Mouse (Mus musculus) frontal cortex, postnatal 36 days (tissue): ENCODE results near the gene Asic3.
A peak's percentile ranks its signal among the peaks of the same experiment; 100 is the strongest.

Source experiments
- DNase-seq, 2 experiments: peaks; one replicate each; pipeline ENCODE4 v3.0.0; 2022; ENCODE audit warnings: low spot score in 2 of 2

Gene Asic3

DNA sequence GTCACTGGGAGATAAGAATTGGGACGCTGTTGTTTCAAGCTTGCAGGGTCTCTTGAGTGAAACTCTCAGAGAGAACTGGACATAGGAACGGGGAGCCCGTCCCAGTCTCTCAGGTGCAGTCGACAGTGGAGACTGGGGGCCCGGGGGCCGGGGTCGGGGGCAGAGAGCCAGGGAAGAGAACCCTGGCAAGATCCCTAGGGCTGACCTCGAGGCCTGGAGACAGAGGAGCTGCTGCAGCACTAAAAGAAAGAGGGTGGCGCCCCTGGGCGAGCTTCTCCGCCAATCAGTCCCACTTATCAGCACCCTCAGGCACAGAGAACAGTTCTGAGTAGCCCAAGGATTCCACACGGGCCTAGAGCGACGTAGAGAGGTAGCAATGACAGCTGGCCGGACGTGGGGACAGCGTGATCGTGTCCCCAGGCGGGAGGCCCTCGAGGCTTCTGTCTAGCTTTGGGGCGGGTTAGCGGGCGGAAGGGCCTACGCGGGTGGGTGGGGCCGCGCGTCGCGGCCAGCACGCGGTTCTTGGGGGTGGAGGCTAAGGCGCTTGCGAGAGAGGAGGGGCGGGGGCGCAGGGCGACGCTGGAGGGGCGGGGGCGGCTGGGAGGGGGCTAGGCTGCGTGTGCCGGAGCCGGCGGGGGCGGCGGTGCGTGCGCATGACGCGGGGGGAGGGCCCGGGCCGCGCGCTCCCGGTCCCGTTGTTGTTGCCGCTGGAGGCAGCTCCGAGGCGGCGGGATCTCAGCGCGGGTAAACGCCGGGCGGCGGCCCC lies 38.3 kb downstream of the Asic3 start:
- DNase-seq = peak; percentile 75 to 79

DNA sequence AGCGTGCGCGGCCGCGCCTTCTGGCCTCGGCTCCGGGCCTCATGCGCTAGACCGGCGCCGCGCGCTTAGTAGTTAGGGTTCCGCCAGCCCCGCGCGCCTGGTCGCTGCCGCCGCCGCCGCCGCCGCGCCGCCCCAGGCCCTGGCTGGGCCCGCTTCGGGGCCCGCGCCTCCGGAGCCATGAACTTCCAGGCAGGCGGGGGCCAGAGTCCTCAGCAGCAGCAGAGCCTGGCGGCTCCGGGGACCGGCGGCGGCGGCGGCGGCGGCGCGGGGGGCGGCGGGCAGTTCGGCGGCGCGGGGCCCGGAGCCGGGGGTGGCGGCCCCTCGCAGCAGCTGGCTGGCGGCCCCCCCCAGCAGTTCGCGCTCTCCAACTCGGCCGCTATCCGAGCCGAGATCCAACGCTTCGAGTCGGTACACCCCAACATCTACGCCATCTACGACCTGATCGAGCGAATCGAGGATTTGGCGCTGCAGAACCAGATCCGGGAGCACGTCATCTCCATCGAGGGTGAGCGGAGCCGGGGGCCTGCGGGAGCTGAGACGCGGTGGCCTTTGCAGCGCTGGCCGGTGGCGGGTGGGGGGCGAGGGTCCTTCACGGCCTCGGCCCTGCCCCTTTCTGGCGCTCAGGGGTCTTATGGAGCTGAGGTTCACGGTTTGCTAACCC lies 39.0 kb downstream of the Asic3 start, which contains the start of gene Agap3:
TSS of gene Agap3 (plus strand) at position 148 of the 661 bp plus-strand sequence.
- DNase-seq = peak in 1 of 2 experiments; percentile 35

DNA sequence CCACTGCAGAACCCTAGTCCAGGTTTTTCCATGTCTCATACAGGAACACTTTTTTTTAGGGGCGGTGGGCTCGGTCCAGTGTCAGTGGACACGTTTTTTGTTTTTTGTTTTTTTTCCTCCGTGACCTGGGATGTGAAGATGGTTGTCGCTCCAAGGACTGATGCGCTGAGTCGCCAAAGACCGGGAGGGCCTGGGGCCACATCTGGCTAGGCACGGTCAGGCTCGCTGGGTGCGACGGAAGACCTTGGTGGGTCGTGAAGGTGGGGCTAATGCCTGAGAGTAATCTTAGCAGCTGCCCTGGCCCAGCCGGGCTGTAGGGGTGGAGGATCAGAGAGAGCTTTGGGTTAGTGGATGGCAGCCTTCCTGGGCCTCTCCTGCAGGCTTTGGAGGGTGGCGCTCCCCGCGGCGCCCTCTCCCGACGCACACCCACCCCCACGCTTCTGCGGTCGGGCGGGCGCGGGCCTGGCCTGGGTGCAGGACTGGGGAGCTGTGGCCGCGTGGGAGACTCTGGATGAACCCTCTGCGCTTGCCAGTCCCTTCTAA lies 39.6 kb downstream of the Asic3 start:
- peak; percentile 37 to 55 for DNase-seq

DNA sequence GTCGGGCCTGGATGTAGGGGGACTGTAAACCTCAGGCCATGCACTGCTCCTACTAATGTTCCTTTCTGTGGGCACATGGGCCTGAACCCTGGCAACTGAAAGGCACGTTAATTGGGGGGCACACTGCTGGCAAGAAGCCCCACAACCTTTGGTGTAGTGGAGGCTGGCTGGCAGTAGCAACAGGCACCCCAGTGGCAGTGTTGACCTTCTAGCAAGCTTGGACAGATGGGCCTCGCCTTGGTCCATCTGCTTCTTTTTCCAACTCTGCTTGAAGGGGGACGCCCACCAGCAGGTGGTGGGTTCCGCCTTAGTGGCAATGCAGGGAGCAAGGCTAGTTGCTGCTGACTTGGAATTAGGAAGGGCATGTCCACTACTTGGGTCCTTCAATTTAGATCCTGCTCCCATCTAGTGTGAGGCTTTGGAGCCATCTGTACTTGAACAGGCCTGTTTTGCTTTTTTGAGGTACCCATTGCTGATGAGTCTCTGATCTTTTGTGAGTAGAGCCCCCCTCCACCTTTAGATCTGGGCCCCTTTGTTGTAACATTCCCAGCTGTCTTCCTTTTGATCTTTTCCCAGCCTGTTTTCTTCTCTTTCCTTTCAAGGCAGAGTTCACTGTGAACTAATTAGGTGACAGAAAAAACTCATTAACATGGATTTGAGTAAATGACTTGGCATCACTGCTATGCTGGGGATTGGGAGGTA lies 40.2 kb downstream of the Asic3 start:
- peak in 1 of 2 experiments; percentile 34 for DNase-seq

DNA sequence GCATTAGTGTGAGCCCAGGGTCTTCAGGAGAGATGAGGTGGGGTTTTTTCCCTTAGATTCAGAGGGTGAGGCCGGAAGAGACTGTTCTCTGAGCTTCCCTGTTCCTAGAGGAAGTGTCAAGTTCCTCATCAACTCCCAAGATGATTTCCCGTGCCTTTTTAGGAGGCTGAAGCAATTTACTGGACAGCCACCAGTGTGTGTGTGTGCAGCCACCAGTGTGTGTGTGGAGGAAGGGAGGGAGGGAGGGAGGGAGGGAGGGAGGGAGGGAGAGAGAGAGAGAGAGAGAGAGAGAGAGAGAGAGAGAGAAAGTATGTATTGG lies 40.8 kb downstream of the Asic3 start:
- DNase-seq = no peak

DNA sequence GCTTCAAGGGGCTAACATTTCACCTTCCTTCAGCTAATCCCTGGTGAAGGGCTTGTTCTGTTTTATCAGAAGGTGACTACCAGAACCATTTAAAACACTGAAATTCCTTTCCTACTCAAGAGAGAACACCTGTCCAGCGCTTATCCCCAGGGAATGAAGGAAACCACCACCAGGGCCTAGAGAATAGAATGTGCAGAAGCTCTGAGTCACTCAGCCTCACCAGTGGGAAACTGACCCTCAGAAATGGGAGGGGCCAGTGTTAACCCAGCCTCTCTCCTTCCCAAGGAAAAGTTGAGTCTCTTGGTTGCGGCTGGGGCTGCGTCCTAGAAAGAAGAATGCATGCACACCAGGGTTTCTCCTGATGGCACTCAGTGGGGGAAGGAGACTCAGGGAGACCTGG lies 41.9 kb downstream of the Asic3 start:
- no peak for DNase-seq

DNA sequence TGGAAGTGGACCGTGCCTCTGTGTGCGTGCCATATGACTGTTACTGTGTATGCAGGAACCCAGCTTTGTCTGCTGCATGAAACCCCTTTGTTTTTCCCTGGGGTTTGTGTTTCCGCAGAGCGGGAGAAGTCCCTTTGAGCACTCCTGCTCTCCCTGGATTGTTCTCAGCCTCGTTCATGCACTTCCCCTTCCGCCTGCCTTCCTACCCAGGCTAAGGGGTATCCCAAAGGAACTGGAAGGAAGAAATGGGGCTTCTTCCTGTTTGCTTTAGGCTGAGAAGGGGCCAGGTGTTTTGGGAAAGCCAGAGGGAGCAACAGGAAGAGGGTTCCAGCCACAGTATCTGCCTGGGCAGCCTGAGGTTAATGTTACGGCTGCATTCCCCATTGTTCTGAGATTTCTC lies 42.4 kb downstream of the Asic3 start:
- no peak for DNase-seq

DNA sequence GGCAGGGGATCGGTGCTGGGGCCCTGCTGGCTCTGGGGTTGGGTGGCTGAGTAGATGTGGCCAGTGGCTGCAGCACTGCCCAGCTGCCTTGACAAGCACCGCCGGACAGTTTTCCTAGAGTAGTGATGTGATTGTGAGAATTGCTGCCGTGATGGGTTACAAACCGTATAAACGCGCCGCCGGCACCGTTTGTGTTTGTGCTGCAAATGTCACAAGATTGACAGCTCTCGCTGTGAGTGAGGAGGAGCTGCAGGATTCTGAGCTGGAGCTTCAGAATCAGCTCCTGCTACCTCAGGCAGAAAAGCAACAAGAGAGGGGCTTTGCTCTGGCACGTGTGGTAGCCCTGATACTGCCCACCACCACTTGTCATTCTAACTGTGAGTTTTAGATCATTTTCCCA lies 53.6 kb downstream of the Asic3 start:
- no peak for DNase-seq
